Mouse (Mus musculus) heart, adult 2 months (tissue): ENCODE data around the gene Rpl23. TPM values are rescaled to one million over a fixed set of nuclear protein-coding genes. Genes with fewer than 3 reads are reported as not detected.
A peak's percentile ranks its signal among the peaks of the same experiment; 100 is the strongest.

Experiments
- DNase-seq, 2 experiments: peaks; one replicate each; pipeline ENCODE4 v3.0.0; 2021
- H3K27ac ChIP-seq: fragments of 200-600 bp; 2 replicates; pipeline ENCODE4 v1.8.1; 2022
- H3K27me3 ChIP-seq: fragments of 200-500 bp; 2 replicates; pipeline ENCODE4 v1.6.1; 2012; ENCODE audit warnings: mild to moderate bottlenecking, low read length, inconsistent platforms, mixed read lengths; ENCODE audit not compliant: control insufficient read depth, insufficient read depth
- H3K36me3 ChIP-seq: fragments of 200-500 bp; 2 replicates; pipeline ENCODE4 v1.6.1; 2012; ENCODE audit warnings: low read length, inconsistent platforms; ENCODE audit not compliant: control insufficient read depth, insufficient read depth
- H3K4me1 ChIP-seq: fragments of 200-500 bp; 2 replicates; pipeline ENCODE4 v1.6.1; 2011; ENCODE audit warnings: low read length; ENCODE audit not compliant: control insufficient read depth, insufficient read depth
- H3K4me3 ChIP-seq: fragments of 200-600 bp; 2 replicates; pipeline ENCODE4 v1.8.1; 2022
- H3K79me2 ChIP-seq: fragments of 200-500 bp; replicated peaks from 2 replicates; pipeline ENCODE4 v1.6.1; 2012; ENCODE audit warnings: mild to moderate bottlenecking, inconsistent platforms, low read length, moderate library complexity, mixed read lengths; ENCODE audit not compliant: control insufficient read depth, insufficient read depth
- H3K9ac ChIP-seq: fragments of 200-500 bp; 2 replicates; pipeline ENCODE4 v1.6.1; 2012; ENCODE audit warnings: low read depth, mild to moderate bottlenecking, control low read depth, inconsistent platforms, low read length, mixed read lengths
- CTCF ChIP-seq: fragments of 200-600 bp; IDR thresholded peaks from 2 replicates; pipeline ENCODE4 v1.8.1; 2022; ENCODE audit warnings: antibody characterized with exemption, mild to moderate bottlenecking, moderate library complexity
- EP300 ChIP-seq: fragments of 200-500 bp; IDR thresholded peaks from 2 replicates; pipeline ENCODE4 v1.6.1; 2011; ENCODE audit warnings: low read depth, low read length, control low read depth; ENCODE audit not compliant: insufficient read depth
- POLR2A ChIP-seq: fragments of 200-500 bp; IDR thresholded peaks from 2 replicates; pipeline ENCODE4 v1.6.1; 2011; ENCODE audit warnings: mild to moderate bottlenecking, low read depth, low read length, control low read depth; ENCODE audit not compliant: insufficient read depth
- WGBS: fragments of 180-500 bp; shearing (Covaris S2); methylation state at CpG from one replicate; pipeline ENCODE4 v1.1.7; 2018; 5-methylcytosine and 5-hydroxymethylcytosine counted together
- intact Hi-C: fragments of 180-260 bp; cut with DNase I; formaldehyde crosslinking; loops from one replicate; pipeline ENCODE4 v1.15.1; 2025
- polyA plus RNA-seq: library from polyadenylated mRNA; depleted of rRNA; stranded (reverse); fragments of >200 nt; gene quantifications from 2 replicates; pipeline ENCODE4 v1.2.3, GENCODE M21; 2012
- total RNA-seq, 2 experiments: library from RNA; stranded (reverse); gene quantifications; 2 replicates each; pipeline ENCODE4 v1.2.3; 2021

The Rpl23 gene
- total and polyA plus RNA-seq, 3 experiments, result 103 to 574 (median 509) TPM

- intact Hi-C loops, result no loop called here
- WGBS, result 36% methylated on average over 7 of the region's 7 CpGs
- no peak for DNase-seq
- TF ChIP-seq EP300, result no peak
- TF ChIP-seq POLR2A, result no peak
- no peak for TF ChIP-seq CTCF
- Histone ChIP-seq H3K4me3 (no peak overlapping the region), H3K27me3 (no peaks in the 10 kb centered on the region), H3K4me1 (peaks cover 54% of the 10 kb centered on the region), H3K36me3 (peaks cover 34% of the 10 kb centered on the region), H3K9ac (0 out of 2 replicates have a peak overlapping the region, but pooled peaks have one; percentile 8), H3K27ac (no peak overlapping the region), H3K79me2 (peaks cover 2% of the 10 kb centered on the region)
These were observed 30.8 kb upstream of the Rpl23 start for GRCm38 (mm10) chr11:97813085-97813484.

GRCm38 (mm10) chr11:97812491-97812921 is 30.3 kb upstream of the Rpl23 start:
- TF ChIP-seq EP300 (no peak), CTCF (no peak), POLR2A (no peak)
- Histone ChIP-seq H3K27ac (no peak overlapping the region), H3K9ac (no peak overlapping the region), H3K4me3 (no peak overlapping the region), H3K79me2 (peaks cover 2% of the 10 kb centered on the region), H3K27me3 (no peaks in the 10 kb centered on the region), H3K36me3 (peaks cover 34% of the 10 kb centered on the region), H3K4me1 (peaks cover 55% of the 10 kb centered on the region)
- DNase-seq, result no peak
- WGBS, result 74% methylated on average over 3 of the region's 3 CpGs
- intact Hi-C loops, result no loop called here

GRCm38 (mm10) chr11:97811569-97812362 is 29.5 kb upstream of the Rpl23 start:
- intact Hi-C loops, result no loop called here
- no peak for DNase-seq
- Histone ChIP-seq H3K79me2 (peaks cover 2% of the 10 kb centered on the region), H3K27ac (no peak overlapping the region), H3K4me3 (no peak overlapping the region), H3K9ac (no peak overlapping the region), H3K36me3 (peaks cover 35% of the 10 kb centered on the region), H3K27me3 (no peaks in the 10 kb centered on the region), H3K4me1 (peaks cover 55% of the 10 kb centered on the region)
- 46% methylated on average over 13 of the region's 13 CpGs for WGBS
- TF ChIP-seq CTCF (no peak), POLR2A (no peak), EP300 (no peak)

- WGBS, result 61% methylated on average over 3 of the region's 3 CpGs
- no peak for DNase-seq
- Histone ChIP-seq H3K27ac (peak overlapping the region; percentile 36), H3K4me1 (peaks cover 57% of the 10 kb centered on the region), H3K27me3 (no peaks in the 10 kb centered on the region), H3K36me3 (peaks cover 30% of the 10 kb centered on the region), H3K4me3 (no peak overlapping the region), H3K79me2 (peaks cover 2% of the 10 kb centered on the region), H3K9ac (no peak overlapping the region)
- TF ChIP-seq EP300 (no peak), CTCF (no peak)
- intact Hi-C loops, result no loop called here
These were observed 28.7 kb upstream of the Rpl23 start for GRCm38 (mm10) chr11:97810970-97811369.

GRCm38 (mm10) chr11:97810356-97810755 is 28.1 kb upstream of the Rpl23 start:
- no peak overlapping the region for H3K4me3 ChIP-seq
- peaks cover 2% of the 10 kb centered on the region for H3K79me2 ChIP-seq
- no peaks in the 10 kb centered on the region for H3K27me3 ChIP-seq
- 77% methylated on average over 7 of the region's 7 CpGs for WGBS
- H3K4me1 ChIP-seq, result peaks cover 58% of the 10 kb centered on the region
- peak overlapping the region; percentile 21 for H3K27ac ChIP-seq
- no peak for TF ChIP-seq POLR2A
- no peak for TF ChIP-seq EP300
- no peak for TF ChIP-seq CTCF
- no peak overlapping the region for H3K9ac ChIP-seq
- DNase-seq, result peak in 1 of 2 experiments; percentile 30
- H3K36me3 ChIP-seq, result peaks cover 27% of the 10 kb centered on the region
- intact Hi-C loops, result no loop called here
